Mouse (Mus musculus) common myeloid progenitor, adult 5-6 weeks (primary cell): Measurements from ENCODE around the gene Iqgap1. TPM values are rescaled to one million over a fixed set of nuclear protein-coding genes. Genes with fewer than 3 reads are reported as not detected.

Experiments used
- ATAC-seq: replicated peaks from 2 replicates; pipeline ENCODE4 v1.8.0; 2016; ENCODE audit warnings: low read depth, mild to moderate bottlenecking, moderate TSS enrichment, inconsistent platforms; ENCODE audit not compliant: poor library complexity, severe bottlenecking
- total RNA-seq: library from RNA; stranded (forward); fragments of 200-1000, 187-1606 nt; gene quantifications from 2 replicates; pipeline ENCODE4 v1.2.3, GENCODE M21; 2017

Iqgap1 gene
- total RNA-seq = 84.8 and 101 TPM in 2 replicates

GRCm38 (mm10) chr7:80825843-80826403 lies at the start of gene Iqgap1:
TSS of gene Iqgap1 (minus strand) at chr7:80825974.
- no peak for ATAC-seq

DNA sequence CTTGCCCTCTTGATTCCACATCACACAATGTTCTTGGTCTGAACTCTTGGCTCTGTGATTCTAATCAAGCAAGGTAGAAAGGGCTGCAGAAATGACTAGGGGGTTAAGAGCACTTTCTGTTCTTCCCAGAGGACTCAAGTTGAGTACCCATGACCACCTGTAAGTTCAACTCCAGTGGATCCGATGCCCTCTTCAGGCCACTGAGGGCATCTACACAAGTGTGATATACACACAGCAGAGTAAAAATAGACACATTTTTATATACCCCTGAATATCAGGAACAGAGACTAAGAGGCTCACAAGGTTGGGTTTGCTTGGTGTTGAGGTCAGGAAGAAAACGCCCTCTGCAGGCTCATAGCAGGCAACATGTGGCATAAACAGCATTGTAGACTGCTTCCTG lies 47.9 kb upstream of the Iqgap1 start:
- no peak for ATAC-seq

DNA sequence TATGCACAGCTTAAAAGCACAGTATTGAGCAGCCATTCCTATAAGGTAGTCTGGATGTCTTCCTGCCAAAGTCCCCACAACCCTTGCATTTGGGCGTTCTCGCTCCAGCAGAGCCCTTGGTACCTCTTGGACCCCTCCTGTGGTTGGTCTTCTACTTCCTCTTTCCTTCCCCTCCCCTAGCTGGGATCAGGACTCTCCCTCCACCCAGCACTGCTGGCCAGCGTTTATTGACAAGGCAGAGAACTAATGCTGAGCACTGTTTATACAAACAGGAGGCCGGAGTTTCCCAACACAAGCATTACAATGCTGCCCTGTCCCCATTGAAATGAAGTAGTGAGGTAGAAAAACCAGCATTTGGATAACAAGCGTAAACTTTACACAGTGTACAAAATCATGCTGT lies 47.3 kb upstream of the Iqgap1 start:
- ATAC-seq = peak; percentile 83

- ATAC-seq = no peak
These were observed 42.9 kb upstream of the Iqgap1 start for GRCm38 (mm10) chr7:80868686-80869085.

GRCm38 (mm10) chr7:80866514-80867147 lies 40.9 kb upstream of the Iqgap1 start:
- ATAC-seq = no peak

- no peak for ATAC-seq
These were observed 39.7 kb upstream of the Iqgap1 start for GRCm38 (mm10) chr7:80865521-80865920.

GRCm38 (mm10) chr7:80864831-80865230 lies 39.1 kb upstream of the Iqgap1 start:
- peak; percentile 77 for ATAC-seq

DNA sequence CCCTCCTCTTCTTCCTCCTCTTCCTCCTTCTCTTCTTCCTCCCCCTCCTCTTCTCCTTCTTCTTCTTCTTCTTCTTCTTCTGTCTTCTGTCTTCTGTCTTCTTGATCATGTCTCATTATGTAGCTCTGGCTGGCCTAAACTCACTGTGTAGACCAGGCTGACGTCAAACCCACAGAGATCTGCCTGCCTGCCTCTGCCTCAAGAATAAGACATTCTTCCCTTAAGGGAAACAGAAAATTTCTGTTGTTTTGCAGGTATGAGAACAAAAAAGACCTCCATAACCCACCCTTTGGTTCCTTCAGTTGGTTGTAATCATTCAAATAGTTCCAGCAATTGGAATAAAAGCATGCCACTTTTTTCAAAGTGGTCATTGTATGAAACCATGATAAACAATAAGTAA lies 38.4 kb upstream of the Iqgap1 start:
- ATAC-seq = no peak

- no peak for ATAC-seq
These were observed 37.7 kb upstream of the Iqgap1 start for GRCm38 (mm10) chr7:80863520-80863919.

DNA sequence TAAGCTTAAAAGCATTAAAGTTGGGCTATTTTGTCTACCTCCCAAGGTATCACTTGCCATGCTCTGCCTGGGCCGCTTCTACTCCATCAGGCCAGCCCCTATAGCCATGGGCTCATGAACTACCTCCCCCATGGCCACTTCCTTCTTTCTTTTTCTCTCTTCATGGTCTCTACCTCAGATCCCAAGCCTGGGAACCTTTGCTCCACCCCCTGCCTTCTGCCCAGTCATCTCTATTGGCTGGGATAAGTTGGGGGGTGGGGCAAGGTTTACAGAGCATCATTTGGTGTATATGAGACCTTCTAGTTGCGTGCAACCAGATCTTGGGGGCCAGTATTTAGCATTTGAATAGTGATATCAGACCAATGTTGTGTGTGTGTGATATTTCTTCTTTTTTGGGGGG lies 36.7 kb upstream of the Iqgap1 start:
- ATAC-seq = peak; percentile 40

GRCm38 (mm10) chr7:80860729-80861274 lies 35.0 kb upstream of the Iqgap1 start, which contains the start of gene Zscan2:
TSS of gene Zscan2 (plus strand) at chr7:80860920.
- peak; percentile 80 for ATAC-seq

DNA sequence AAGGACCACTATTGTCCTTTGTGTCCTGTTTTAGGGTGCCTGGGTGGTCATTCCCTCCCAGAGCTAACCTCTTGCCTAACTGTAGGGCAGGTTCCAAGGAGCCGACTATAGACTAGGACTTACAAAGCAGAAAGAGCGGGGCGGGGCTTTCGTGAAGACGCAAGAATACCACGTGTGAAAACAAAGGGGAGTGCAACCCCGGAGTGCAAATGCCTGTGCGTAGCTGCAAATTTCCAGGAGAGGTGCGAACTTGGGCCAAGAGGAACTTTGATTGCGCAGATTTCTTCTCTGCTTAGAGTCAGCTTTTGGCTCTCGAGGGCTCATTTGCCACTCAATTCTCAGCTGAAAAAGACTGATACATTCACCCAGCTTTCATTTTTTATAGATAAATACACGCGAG lies 34.5 kb upstream of the Iqgap1 start:
- peak; percentile 40 for ATAC-seq

GRCm38 (mm10) chr7:80857181-80857580 lies 31.4 kb upstream of the Iqgap1 start:
- peak; percentile 75 for ATAC-seq

GRCm38 (mm10) chr7:80855316-80855715 lies 29.5 kb upstream of the Iqgap1 start:
- no peak for ATAC-seq

DNA sequence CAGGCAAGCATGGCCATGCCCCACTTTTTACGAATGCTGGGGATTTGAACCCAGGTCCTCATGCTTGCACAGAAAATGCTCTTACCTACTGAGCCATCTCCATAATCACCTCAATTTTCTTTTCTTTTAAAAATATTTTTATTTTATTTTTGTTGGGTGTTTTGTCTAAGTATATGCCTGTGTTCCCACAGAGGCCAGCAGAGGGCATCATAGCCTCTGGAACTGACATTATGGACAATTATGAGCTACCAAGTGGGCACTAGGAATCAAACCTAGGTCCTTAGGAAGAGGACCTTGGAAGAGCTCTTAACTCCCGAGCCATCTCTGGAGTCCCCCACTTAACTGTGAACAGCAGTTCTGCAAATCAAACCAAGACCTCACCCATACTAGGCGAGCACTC lies 27.4 kb upstream of the Iqgap1 start:
- ATAC-seq = no peak

DNA sequence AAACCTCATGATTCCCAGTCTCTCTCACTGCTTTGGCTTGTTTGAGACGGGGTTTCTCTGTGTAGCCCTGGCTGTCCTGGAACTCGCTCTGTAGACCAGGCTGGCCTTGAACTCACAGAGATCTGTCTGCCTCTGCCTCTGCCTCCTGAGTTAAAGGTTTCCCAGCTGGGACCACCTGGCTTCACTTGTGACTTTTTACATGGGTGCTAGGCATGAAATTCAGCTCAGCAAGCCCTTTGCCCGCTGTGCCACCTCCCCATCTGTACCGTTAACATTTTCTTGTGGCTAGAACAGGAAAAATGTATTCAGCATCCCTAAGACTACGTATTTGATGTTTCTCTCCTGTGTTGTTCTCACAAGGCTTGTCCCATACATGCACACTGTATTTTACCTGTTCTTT lies 24.7 kb upstream of the Iqgap1 start:
- ATAC-seq = no peak

DNA sequence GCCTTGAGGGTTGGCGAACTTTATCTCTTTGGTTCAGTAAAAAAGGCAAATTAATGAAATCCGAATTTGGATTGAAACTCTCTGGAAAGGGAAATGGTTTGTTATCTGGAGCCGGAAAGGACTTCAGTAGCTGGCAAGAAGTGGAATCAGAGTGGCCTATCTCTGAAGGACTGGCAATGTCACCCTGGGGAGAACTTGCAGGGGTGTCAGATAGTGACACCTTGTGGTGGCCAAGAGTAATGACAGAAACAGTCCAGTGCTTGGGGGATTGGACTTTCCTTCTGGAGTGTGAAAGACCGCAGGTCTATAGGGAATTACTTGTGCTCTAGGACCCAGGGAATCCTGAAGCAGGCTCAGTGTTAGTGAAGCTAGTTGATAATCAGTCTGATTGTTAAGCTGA lies 23.9 kb upstream of the Iqgap1 start:
- ATAC-seq = peak; percentile 96

- ATAC-seq = no peak
These were observed 23.5 kb upstream of the Iqgap1 start for GRCm38 (mm10) chr7:80849267-80849666.

DNA sequence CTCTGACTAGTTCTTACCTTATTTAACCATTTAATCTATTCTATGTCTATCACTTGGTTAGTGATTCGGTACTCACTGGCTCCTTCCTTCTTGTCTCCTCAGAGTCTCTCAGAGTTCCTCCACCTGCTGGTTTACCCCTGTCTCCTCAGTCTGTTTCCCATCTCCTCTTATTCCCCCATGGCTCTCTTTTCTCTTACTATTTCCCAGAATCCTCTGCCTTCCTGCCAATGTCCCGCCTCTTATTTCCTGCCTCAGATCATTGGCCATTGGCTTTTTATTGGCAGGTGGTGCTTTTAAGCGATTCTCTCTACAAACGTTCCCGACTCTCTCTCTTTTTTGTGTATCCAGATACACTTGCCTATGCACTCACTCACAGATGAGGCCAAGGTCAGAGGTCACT lies 20.9 kb upstream of the Iqgap1 start:
- ATAC-seq = no peak

- ATAC-seq = no peak
These were observed 20.5 kb upstream of the Iqgap1 start for GRCm38 (mm10) chr7:80846280-80846678.

GRCm38 (mm10) chr7:80845621-80846279 lies 20.0 kb upstream of the Iqgap1 start:
- ATAC-seq = 0 out of 2 replicates have a peak, but pooled peaks have one; percentile 51
